Mouse (Mus musculus) cortical plate, adult 2 months (tissue): ENCODE results near the gene Spred2.

Experiments used
- CTCF ChIP-seq: fragments of 200-500 bp; IDR thresholded peaks from 2 replicates; pipeline ENCODE4 v1.5.1; 2011; ENCODE audit warnings: mild to moderate bottlenecking, control low read depth, low read length; ENCODE audit not compliant: insufficient read depth; ENCODE audit errors: extremely low read depth
- POLR2A ChIP-seq: fragments of 200-500 bp; IDR thresholded peaks from 2 replicates; pipeline ENCODE4 v1.6.1; 2011; ENCODE audit warnings: mild to moderate bottlenecking, low read length, control low read depth; ENCODE audit not compliant: insufficient read depth; ENCODE audit errors: extremely low read depth

DNA sequence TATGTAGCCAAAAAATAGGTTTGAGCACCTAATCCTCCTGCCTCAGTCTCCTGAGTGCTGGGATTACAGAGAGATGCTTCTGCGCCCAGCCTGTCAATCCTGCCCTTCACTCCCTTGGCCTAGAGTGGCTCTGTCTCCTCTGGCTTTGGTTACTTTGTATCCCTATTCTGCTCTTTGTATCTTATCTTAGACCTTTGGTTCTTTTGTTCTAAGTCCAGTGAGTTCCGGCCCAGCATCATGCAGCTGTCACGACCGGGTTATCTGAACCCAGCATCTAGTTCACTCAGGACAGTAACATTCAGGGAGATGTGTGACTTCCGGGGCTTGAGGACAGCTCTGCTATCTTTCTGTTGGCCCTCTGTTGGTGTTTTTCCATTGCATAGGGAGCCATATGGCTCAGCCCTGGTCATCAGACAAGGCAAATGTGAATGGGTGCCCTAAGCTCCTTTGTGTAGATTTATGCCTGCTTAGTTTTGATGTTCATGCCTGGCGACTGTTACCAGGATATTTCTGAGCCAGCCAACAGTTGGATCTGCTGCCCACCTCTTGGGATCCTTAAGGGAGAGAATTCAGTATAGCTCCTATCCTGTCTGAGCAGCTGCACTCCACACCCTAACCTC lies 109.5 kb downstream of the Spred2 start:
- TF ChIP-seq CTCF (no peak), POLR2A (no peak)
